Mouse (Mus musculus) intestine, embryonic 16.5 days (tissue): ENCODE results near the gene Zc3h15. TPM values are rescaled to one million over a fixed set of nuclear protein-coding genes. Genes with fewer than 3 reads are reported as not detected.

Experiments
- ATAC-seq: fragments of 200-750 bp; cut with Nextera tagmentation; 2 replicates; pipeline ENCODE4 v1.8.0; 2017; ENCODE audit warnings: moderate TSS enrichment, moderate library complexity
- H3K27ac ChIP-seq: fragments of 300-500 bp; sonication (generic); 2 replicates; pipeline ENCODE4 v1.5.1; 2014; ENCODE audit warnings: mild to moderate bottlenecking, low read length
- H3K27me3 ChIP-seq: fragments of 300-500 bp; sonication (generic); replicated peaks from 2 replicates; pipeline ENCODE4 v1.6.1; 2014; ENCODE audit warnings: low read length, control low read depth, mixed read lengths; ENCODE audit not compliant: control insufficient read depth, insufficient read depth
- H3K36me3 ChIP-seq: fragments of 300-500 bp; sonication (generic); 2 replicates; pipeline ENCODE4 v1.6.1; 2014; ENCODE audit warnings: low read length, control low read depth; ENCODE audit not compliant: control insufficient read depth, insufficient read depth
- H3K4me1 ChIP-seq: fragments of 300-500 bp; sonication (generic); 2 replicates; pipeline ENCODE4 v1.6.1; 2014; ENCODE audit warnings: low read length, control low read depth, mixed read lengths; ENCODE audit not compliant: control insufficient read depth, insufficient read depth
- H3K4me2 ChIP-seq: fragments of 300-500 bp; sonication (generic); 2 replicates; pipeline ENCODE4 v1.6.1; 2014; ENCODE audit warnings: low read depth, low read length, control low read depth
- H3K4me3 ChIP-seq: fragments of 300-500 bp; sonication (generic); 2 replicates; pipeline ENCODE4 v1.5.1; 2014; ENCODE audit warnings: mild to moderate bottlenecking, low read length
- H3K9ac ChIP-seq: fragments of 300-500 bp; sonication (generic); 2 replicates; pipeline ENCODE4 v1.6.1; 2014; ENCODE audit warnings: low read depth, low read length
- H3K9me3 ChIP-seq: fragments of 300-500 bp; sonication (generic); 2 replicates; pipeline ENCODE4 v1.6.1; 2016; ENCODE audit warnings: low read length, control low read depth; ENCODE audit not compliant: control insufficient read depth
- WGBS: fragments of 180-500 bp; shearing (Covaris S2); extraction: QIAGEN DNeasy Blood & Tissue Kit; methylation state at CpG from one replicate; pipeline ENCODE4 v1.1.7; 2014; 5-methylcytosine and 5-hydroxymethylcytosine counted together
- polyA plus RNA-seq: library from polyadenylated mRNA; unstranded; fragments of >200 nt; fragmentation: Nextera tagmentation; extraction: Ambion mirVana; gene quantifications from 2 replicates; pipeline ENCODE4 v1.2.1, GENCODE M21; 2015

Zc3h15 gene
- polyA plus RNA-seq, 1 experiment from 2014 or later: 113 TPM

- Histone ChIP-seq H3K27ac (0 out of 2 replicates have a peak overlapping the region, but pooled peaks have one; percentile 20), H3K27me3 (no peaks in the 10 kb centered on the region), H3K9ac (no peak overlapping the region), H3K36me3 (no peaks in the 10 kb centered on the region), H3K4me2 (no peak overlapping the region), H3K9me3 (no peaks in the 10 kb centered on the region), H3K4me3 (no peak overlapping the region), H3K4me1 (peaks cover 10% of the 10 kb centered on the region; the same call in 1 of the 2 replicates)
- WGBS: 35% methylated on average over 8 of the region's 8 CpGs
- peak; percentile 58; the same call in 1 of the 2 replicates for ATAC-seq
Observed at GRCm38 (mm10) chr2:83682282-83682681, 38.0 kb downstream of the Zc3h15 start.

GRCm38 (mm10) chr2:83683731-83684519 lies 39.7 kb downstream of the Zc3h15 start:
- H3K9ac ChIP-seq: no peak overlapping the region
- no peak overlapping the region for H3K4me3 ChIP-seq
- H3K4me1 ChIP-seq: peaks cover 10% of the 10 kb centered on the region; the same call in 1 of the 2 replicates
- no peaks in the 10 kb centered on the region for H3K36me3 ChIP-seq
- H3K27me3 ChIP-seq: no peaks in the 10 kb centered on the region
- peak; percentile 48 for ATAC-seq
- no peaks in the 10 kb centered on the region for H3K9me3 ChIP-seq
- no peak overlapping the region for H3K27ac ChIP-seq
- no peak overlapping the region for H3K4me2 ChIP-seq
- 63% methylated on average over 9 of the region's 9 CpGs for WGBS

- Histone ChIP-seq H3K4me2 (no peak overlapping the region), H3K9ac (no peak overlapping the region), H3K27ac (no peak overlapping the region), H3K27me3 (no peaks in the 10 kb centered on the region), H3K36me3 (no peaks in the 10 kb centered on the region), H3K4me3 (no peak overlapping the region), H3K9me3 (no peaks in the 10 kb centered on the region), H3K4me1 (peaks cover 10% of the 10 kb centered on the region; the same call in 1 of the 2 replicates)
- no peak for ATAC-seq
- 70% methylated on average over 8 of the region's 8 CpGs for WGBS
Observed at GRCm38 (mm10) chr2:83684691-83685090, 40.5 kb downstream of the Zc3h15 start.

- H3K27ac ChIP-seq: no peak overlapping the region
- H3K27me3 ChIP-seq: no peaks in the 10 kb centered on the region
- H3K36me3 ChIP-seq: no peaks in the 10 kb centered on the region
- H3K4me1 ChIP-seq: no peaks in the 10 kb centered on the region
- WGBS: 71% methylated on average over 2 of the region's 2 CpGs
- H3K9ac ChIP-seq: no peak overlapping the region
- 0 out of 2 replicates have a peak, but pooled peaks have one; percentile 31 for ATAC-seq
- H3K4me3 ChIP-seq: no peak overlapping the region
- H3K4me2 ChIP-seq: no peak overlapping the region
- no peaks in the 10 kb centered on the region for H3K9me3 ChIP-seq
Observed at GRCm38 (mm10) chr2:83690372-83690771, 46.1 kb downstream of the Zc3h15 start.

- Histone ChIP-seq H3K4me1 (no peaks in the 10 kb centered on the region), H3K36me3 (no peaks in the 10 kb centered on the region), H3K27ac (no peak overlapping the region), H3K9ac (no peak overlapping the region), H3K4me3 (no peak overlapping the region), H3K4me2 (no peak overlapping the region), H3K9me3 (no peaks in the 10 kb centered on the region), H3K27me3 (no peaks in the 10 kb centered on the region)
- ATAC-seq: no peak
- 44% methylated on average over 10 of the region's 10 CpGs for WGBS
Observed at GRCm38 (mm10) chr2:83692651-83693545, 48.7 kb downstream of the Zc3h15 start.

- no peak overlapping the region for H3K9ac ChIP-seq
- 55% methylated on average over 7 of the region's 7 CpGs for WGBS
Observed at GRCm38 (mm10) chr2:83694061-83694460, 49.8 kb downstream of the Zc3h15 start.

GRCm38 (mm10) chr2:83695345-83696247 lies 51.4 kb downstream of the Zc3h15 start:
- H3K9me3 ChIP-seq: no peaks in the 10 kb centered on the region
- H3K27me3 ChIP-seq: no peaks in the 10 kb centered on the region
- no peak overlapping the region for H3K4me2 ChIP-seq
- H3K36me3 ChIP-seq: no peaks in the 10 kb centered on the region
- H3K9ac ChIP-seq: no peak overlapping the region
- no peaks in the 10 kb centered on the region for H3K4me1 ChIP-seq
- H3K4me3 ChIP-seq: no peak overlapping the region
- H3K27ac ChIP-seq: no peak overlapping the region
- WGBS: 74% methylated on average over 11 of the region's 11 CpGs
- no peak for ATAC-seq

More at GRCm38 (mm10) chr2:83694061-83694460, 49.8 kb downstream of the Zc3h15 start:
- Histone ChIP-seq H3K27ac (no peak overlapping the region), H3K36me3 (no peaks in the 10 kb centered on the region), H3K4me3 (no peak overlapping the region), H3K9me3 (no peaks in the 10 kb centered on the region), H3K4me1 (no peaks in the 10 kb centered on the region), H3K4me2 (no peak overlapping the region), H3K27me3 (no peaks in the 10 kb centered on the region)
- no peak for ATAC-seq

GRCm38 (mm10) chr2:83698484-83698883 lies 54.2 kb downstream of the Zc3h15 start:
- Histone ChIP-seq H3K4me2 (no peak overlapping the region), H3K9ac (no peak overlapping the region), H3K36me3 (no peaks in the 10 kb centered on the region), H3K4me1 (0 out of 2 replicates have a peak, but pooled peaks cover 2% of the 10 kb centered on the region), H3K4me3 (no peak overlapping the region), H3K27me3 (no peaks in the 10 kb centered on the region), H3K9me3 (no peaks in the 10 kb centered on the region), H3K27ac (no peak overlapping the region)
- WGBS: 82% methylated on average over 1 of the region's 1 CpGs
- ATAC-seq: no peak
